Mouse (Mus musculus): ENCODE data around the gene Ap1s3. TPM values are rescaled to one million over a fixed set of nuclear protein-coding genes. Genes with fewer than 3 reads are reported as not detected.

Gene Ap1s3
- polyA plus RNA-seq, 1 experiment from 2014 or later = 0.20 TPM

Other genes with a start within 250 kb of the Ap1s3 start
- 0.33 and 0.70 TPM in 2 replicates for gene Scg2, start 231.9 kb downstream of the Ap1s3 start, polyA plus RNA-seq (2016; fragmentation: Nextera tagmentation; extraction: Ambion mirVana)
- 45.5 and 47.1 TPM in 2 replicates for gene Mrpl44, start 104.0 kb upstream of the Ap1s3 start, polyA plus RNA-seq (2016; fragmentation: Nextera tagmentation; extraction: Ambion mirVana)
- gene Wdfy1, start 104.2 kb upstream of the Ap1s3 start, polyA plus RNA-seq (2016; fragmentation: Nextera tagmentation; extraction: Ambion mirVana) = 25.3 and 25.9 TPM in 2 replicates
- 171 and 177 TPM in 2 replicates for gene Serpine2, start 189.2 kb upstream of the Ap1s3 start, polyA plus RNA-seq (2016; fragmentation: Nextera tagmentation; extraction: Ambion mirVana)